Mouse (Mus musculus): ENCODE results near the gene Cyp2ab1. TPM values are rescaled to one million over a fixed set of nuclear protein-coding genes. Genes with fewer than 3 reads are reported as not detected.
"Not testable (repeated sequence)": the region's sequence is repeated elsewhere in the genome, so short reads cannot be mapped to it uniquely, and the experiment has no call there.

Gene Cyp2ab1
- polyA plus RNA-seq (2015; fragmentation: Nextera tagmentation; extraction: Ambion mirVana) = not detected in 2 replicates

GRCm38 (mm10) chr16:20325286-20325685, at the start of gene Cyp2ab1:
Gene Cyp2ab1 (minus strand): TSS chr16:20325404.
- no peaks in the 10 kb centered on the region for H3K4me1 ChIP-seq (replicated peaks)
- H3K4me3 ChIP-seq = no peak within 1 kb of the TSS
- WGBS = 79% methylated on average over 5 of the region's 5 CpGs
- no peak within 1 kb of the TSS for H3K9ac ChIP-seq
- H3K27ac ChIP-seq (replicated peaks) = no peak within 1 kb of the TSS
- H3K4me2 ChIP-seq = no peak within 1 kb of the TSS
- ATAC-seq (ENCODE audit: low FRiP score, low read depth) = no peak
- peaks cover 21% of the 10 kb centered on the region for H3K36me3 ChIP-seq
- H3K27me3 ChIP-seq = no peaks in the 10 kb centered on the region
- no peaks in the 10 kb centered on the region for H3K9me3 ChIP-seq

GRCm38 (mm10) chr16:20371731-20372130, 46.5 kb upstream of the Cyp2ab1 start:
- Histone ChIP-seq H3K9ac (no peak overlapping the region), H3K4me2 (no peak overlapping the region), H3K27me3 (no peaks in the 10 kb centered on the region), H3K36me3 (peaks cover 88% of the 10 kb centered on the region), H3K4me3 (no peak overlapping the region), H3K4me1 (replicated peaks) (no peaks in the 10 kb centered on the region), H3K9me3 (no peaks in the 10 kb centered on the region), H3K27ac (replicated peaks) (no peak overlapping the region)
- WGBS = 83% methylated on average over 4 of the region's 4 CpGs
- ATAC-seq (ENCODE audit: low FRiP score, low read depth) = no peak

DNA sequence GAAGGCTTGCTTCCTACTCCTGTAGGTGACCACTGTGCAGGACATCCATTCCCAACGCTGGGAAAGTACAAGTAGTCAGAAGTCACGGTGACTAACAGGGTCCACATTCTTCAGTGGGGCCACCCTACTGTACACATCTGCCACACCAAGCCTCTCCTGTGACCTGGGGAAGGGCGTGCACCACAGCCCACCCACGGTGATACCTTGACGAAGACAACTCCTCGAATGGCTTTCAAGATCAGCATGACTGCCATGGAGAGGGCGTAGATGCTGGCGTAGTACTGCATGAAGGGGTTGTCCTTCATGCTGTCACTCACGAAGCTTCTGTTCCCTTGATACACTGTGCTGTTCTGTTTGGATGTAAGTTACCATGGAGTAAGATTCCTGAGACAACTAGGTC, 43.0 kb upstream of the Cyp2ab1 start:
- Histone ChIP-seq H3K36me3 (peaks cover 93% of the 10 kb centered on the region), H3K4me3 (no peak overlapping the region), H3K4me1 (replicated peaks) (no peaks in the 10 kb centered on the region), H3K9me3 (no peaks in the 10 kb centered on the region), H3K4me2 (no peak overlapping the region), H3K27ac (replicated peaks) (no peak overlapping the region), H3K9ac (no peak overlapping the region), H3K27me3 (no peaks in the 10 kb centered on the region)
- ATAC-seq (ENCODE audit: low FRiP score, low read depth) = no peak
- WGBS = 94% methylated on average over 9 of the region's 9 CpGs

- no peaks in the 10 kb centered on the region for H3K4me1 ChIP-seq (replicated peaks)
- WGBS = 93% methylated on average over 11 of the region's 11 CpGs
Measured at GRCm38 (mm10) chr16:20362121-20362520, 36.9 kb upstream of the Cyp2ab1 start.

DNA sequence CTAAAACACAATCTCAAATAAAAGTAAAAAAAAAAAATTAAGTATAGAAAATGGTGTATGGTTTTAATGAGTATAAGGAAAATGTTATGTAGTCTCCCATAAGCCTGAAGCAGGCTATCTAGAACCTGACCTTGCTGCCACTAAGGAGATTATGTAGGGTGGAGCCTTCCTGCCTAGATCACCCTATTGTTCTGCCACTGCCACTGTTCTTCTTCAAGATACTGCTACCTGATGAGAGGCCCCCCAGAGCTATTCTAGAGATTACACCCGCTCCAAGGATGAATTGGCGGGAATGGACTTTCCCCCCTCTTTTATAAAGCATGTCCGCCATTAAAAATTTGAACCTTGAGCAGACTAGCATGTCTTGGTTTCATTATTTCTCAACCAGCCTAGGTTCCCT, 36.3 kb upstream of the Cyp2ab1 start:
- not testable (repeated sequence) for H3K4me3 ChIP-seq; ATAC-seq (ENCODE audit: low FRiP score, low read depth)
- WGBS = 96% methylated on average over 3 of the region's 3 CpGs

More at GRCm38 (mm10) chr16:20362121-20362520, 36.9 kb upstream of the Cyp2ab1 start:
- Histone ChIP-seq H3K4me2 (no peak overlapping the region), H3K36me3 (peaks cover 86% of the 10 kb centered on the region), H3K9me3 (no peaks in the 10 kb centered on the region), H3K27ac (replicated peaks) (no peak overlapping the region), H3K9ac (no peak overlapping the region), H3K27me3 (no peaks in the 10 kb centered on the region), H3K4me3 (no peak overlapping the region)
- ATAC-seq (ENCODE audit: low FRiP score, low read depth) = no peak

GRCm38 (mm10) chr16:20359643-20360295, 34.6 kb upstream of the Cyp2ab1 start:
- Histone ChIP-seq H3K27ac (replicated peaks) (no peak overlapping the region), H3K9me3 (no peaks in the 10 kb centered on the region), H3K4me1 (replicated peaks) (no peaks in the 10 kb centered on the region), H3K9ac (no peak overlapping the region), H3K36me3 (peaks cover 84% of the 10 kb centered on the region), H3K4me2 (no peak overlapping the region), H3K4me3 (no peak overlapping the region), H3K27me3 (no peaks in the 10 kb centered on the region)
- no peak for ATAC-seq (ENCODE audit: low FRiP score, low read depth)
- 87% methylated on average over 9 of the region's 9 CpGs for WGBS

More for the DNA sequence above, 36.3 kb upstream of the Cyp2ab1 start:
- H3K9me3 ChIP-seq; H3K9ac ChIP-seq; H3K27me3 ChIP-seq; H3K4me2 ChIP-seq; H3K4me1 ChIP-seq (replicated peaks); H3K27ac ChIP-seq (replicated peaks): not testable (repeated sequence)
- H3K36me3 ChIP-seq = peaks cover 85% of the 10 kb centered on the region

DNA sequence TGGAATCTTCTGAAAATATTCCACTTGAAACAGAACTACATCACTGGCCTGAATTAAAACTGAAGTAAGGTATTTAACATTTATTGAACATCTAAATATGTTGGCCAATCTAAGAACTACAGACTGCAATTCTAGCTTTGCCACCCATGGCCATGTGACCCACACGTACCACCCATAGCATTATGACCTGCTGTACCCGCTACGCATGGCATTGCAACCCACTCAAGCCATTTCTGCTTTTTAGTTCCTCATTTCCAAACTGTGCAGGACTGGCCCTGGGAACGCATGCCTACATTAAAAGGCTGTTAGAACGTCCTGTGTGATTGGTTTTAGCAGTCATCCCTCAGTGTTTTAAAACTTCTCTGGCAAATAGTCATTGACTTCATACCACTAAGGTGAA, 32.6 kb upstream of the Cyp2ab1 start:
- H3K9me3 ChIP-seq = no peaks in the 10 kb centered on the region
- peaks cover 75% of the 10 kb centered on the region for H3K36me3 ChIP-seq
- H3K4me1 ChIP-seq (replicated peaks) = no peaks in the 10 kb centered on the region
- H3K4me3 ChIP-seq = no peak overlapping the region
- no peaks in the 10 kb centered on the region for H3K27me3 ChIP-seq
- WGBS = 95% methylated on average over 5 of the region's 5 CpGs
- no peak overlapping the region for H3K27ac ChIP-seq (replicated peaks)
- ATAC-seq (ENCODE audit: low FRiP score, low read depth) = no peak
- no peak overlapping the region for H3K4me2 ChIP-seq
- no peak overlapping the region for H3K9ac ChIP-seq

DNA sequence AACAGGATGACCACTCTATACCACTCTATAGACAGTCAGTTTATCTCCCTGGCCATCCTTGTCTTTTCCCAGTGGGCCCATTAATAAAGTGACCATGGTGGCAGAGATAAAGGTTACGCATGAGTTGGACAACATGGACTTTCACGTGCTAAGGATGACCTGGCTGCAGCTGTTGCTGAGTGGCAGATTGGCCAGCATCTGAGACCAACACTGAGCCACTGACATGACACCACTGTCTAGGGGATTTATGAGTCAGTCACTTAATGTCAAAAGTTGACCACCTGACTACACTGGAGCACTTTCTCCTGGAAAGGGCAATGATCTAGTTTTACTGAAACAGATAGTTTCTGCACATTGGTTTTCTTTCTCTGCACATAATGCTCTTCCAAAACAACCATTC, 29.6 kb upstream of the Cyp2ab1 start:
- WGBS = 92% methylated on average over 2 of the region's 2 CpGs
- H3K36me3 ChIP-seq = peaks cover 67% of the 10 kb centered on the region
- no peaks in the 10 kb centered on the region for H3K27me3 ChIP-seq
- H3K9ac ChIP-seq = no peak overlapping the region
- H3K9me3 ChIP-seq = no peaks in the 10 kb centered on the region
- H3K4me2 ChIP-seq = no peak overlapping the region
- no peak overlapping the region for H3K4me3 ChIP-seq
- no peak overlapping the region for H3K27ac ChIP-seq (replicated peaks)
- no peak for ATAC-seq (ENCODE audit: low FRiP score, low read depth)
- H3K4me1 ChIP-seq (replicated peaks) = no peaks in the 10 kb centered on the region

DNA sequence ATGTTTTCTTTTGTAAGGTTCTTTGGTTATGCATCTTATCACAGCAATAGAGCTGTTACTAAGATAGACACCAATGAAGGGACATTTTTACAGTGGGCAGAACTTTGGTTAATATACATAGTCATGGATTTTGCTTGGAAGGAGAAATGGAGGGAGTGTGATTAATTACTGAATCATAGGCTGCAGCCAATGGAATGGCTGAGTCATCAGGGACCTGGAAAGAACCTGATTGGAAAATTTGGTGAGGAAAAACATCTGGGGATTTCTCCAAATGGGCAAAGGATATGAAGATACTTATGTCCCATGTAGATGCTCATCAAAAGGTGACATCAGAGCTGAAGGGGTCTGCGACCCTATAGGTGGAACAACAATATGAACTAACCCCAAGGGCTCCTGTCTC, 28.8 kb upstream of the Cyp2ab1 start:
- Histone ChIP-seq H3K4me3 (no peak overlapping the region), H3K36me3 (peaks cover 63% of the 10 kb centered on the region), H3K9ac (no peak overlapping the region), H3K27me3 (no peaks in the 10 kb centered on the region), H3K4me2 (no peak overlapping the region), H3K27ac (replicated peaks) (no peak overlapping the region), H3K4me1 (replicated peaks) (no peaks in the 10 kb centered on the region), H3K9me3 (no peaks in the 10 kb centered on the region)
- 96% methylated on average over 1 of the region's 1 CpGs for whole genome bisulfite sequencing
- no peak for ATAC-seq (ENCODE audit: low FRiP score, low read depth)

- no peak for ATAC-seq (ENCODE audit: low FRiP score, low read depth)
- H3K36me3 ChIP-seq = peaks cover 61% of the 10 kb centered on the region
- no peaks in the 10 kb centered on the region for H3K4me1 ChIP-seq (replicated peaks)
- H3K4me2 ChIP-seq = no peak overlapping the region
- H3K27me3 ChIP-seq = no peaks in the 10 kb centered on the region
- 89% methylated on average over 1 of the region's 1 CpGs for WGBS
- H3K4me3 ChIP-seq = no peak overlapping the region
- no peak overlapping the region for H3K9ac ChIP-seq
- no peaks in the 10 kb centered on the region for H3K9me3 ChIP-seq
- H3K27ac ChIP-seq (replicated peaks) = no peak overlapping the region
Measured at GRCm38 (mm10) chr16:20345464-20345863, 20.3 kb upstream of the Cyp2ab1 start.

DNA sequence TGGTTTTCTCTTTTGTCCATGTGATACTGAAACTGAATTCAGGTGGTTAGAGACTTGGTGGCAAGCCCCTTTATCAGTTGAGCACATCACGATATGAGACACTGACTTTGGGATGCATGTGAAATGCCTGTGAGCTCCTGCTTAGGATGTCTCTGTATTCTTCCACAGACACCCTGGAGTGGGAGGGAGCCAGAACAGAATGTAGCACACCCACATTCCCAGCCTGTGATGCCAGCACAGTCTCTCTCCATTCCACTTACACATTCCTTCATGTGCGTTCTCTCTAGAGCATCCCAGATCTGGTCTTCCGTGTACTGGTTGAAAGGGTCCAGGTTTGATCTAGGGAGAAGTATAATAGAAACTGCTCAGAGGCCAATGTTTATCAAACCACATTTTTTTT, 13.4 kb upstream of the Cyp2ab1 start:
- ATAC-seq (ENCODE audit: low FRiP score, low read depth) = no peak
- 98% methylated on average over 3 of the region's 3 CpGs for WGBS

GRCm38 (mm10) chr16:20334918-20335317, 9.7 kb upstream of the Cyp2ab1 start:
- Histone ChIP-seq H3K4me3 (no peak overlapping the region), H3K36me3 (peaks cover 81% of the 10 kb centered on the region), H3K4me1 (replicated peaks) (no peaks in the 10 kb centered on the region), H3K9me3 (no peaks in the 10 kb centered on the region), H3K27ac (replicated peaks) (no peak overlapping the region), H3K27me3 (no peaks in the 10 kb centered on the region), H3K9ac (no peak overlapping the region), H3K4me2 (no peak overlapping the region)
- ATAC-seq (ENCODE audit: low FRiP score, low read depth) = no peak
- WGBS = 97% methylated on average over 8 of the region's 8 CpGs

More for the DNA sequence above, 13.4 kb upstream of the Cyp2ab1 start:
- Histone ChIP-seq H3K4me1 (replicated peaks) (no peaks in the 10 kb centered on the region), H3K36me3 (peaks cover 79% of the 10 kb centered on the region), H3K27ac (replicated peaks) (no peak overlapping the region), H3K4me3 (no peak overlapping the region), H3K9me3 (no peaks in the 10 kb centered on the region), H3K9ac (no peak overlapping the region), H3K4me2 (no peak overlapping the region), H3K27me3 (no peaks in the 10 kb centered on the region)

- Histone ChIP-seq H3K27ac (replicated peaks) (no peak overlapping the region), H3K9ac (no peak overlapping the region), H3K27me3 (no peaks in the 10 kb centered on the region), H3K36me3 (peaks cover 43% of the 10 kb centered on the region), H3K9me3 (no peaks in the 10 kb centered on the region), H3K4me1 (replicated peaks) (no peaks in the 10 kb centered on the region), H3K4me3 (no peak overlapping the region), H3K4me2 (no peak overlapping the region)
- whole genome bisulfite sequencing = 90% methylated on average over 5 of the region's 5 CpGs
- no peak for ATAC-seq (ENCODE audit: low FRiP score, low read depth)
Measured at GRCm38 (mm10) chr16:20328306-20328705, 3.1 kb upstream of the Cyp2ab1 start.
